Mouse (Mus musculus): Measurements from ENCODE around the gene Mapkbp1. TPM values are rescaled to one million over a fixed set of nuclear protein-coding genes. Genes with fewer than 3 reads are reported as not detected.

Mapkbp1 gene
- polyA plus RNA-seq, 1 experiment = 5.4 TPM

GRCm38 (mm10) chr2:119992349-119992748 is 19.9 kb downstream of the Mapkbp1 start:
- H3K4me3 ChIP-seq (ENCODE audit: insufficient read depth, poor library complexity, severe bottlenecking) = no peak overlapping the region
- H3K79me2 ChIP-seq (ENCODE audit: control insufficient read depth, insufficient read depth) = no peaks in the 10 kb centered on the region
- H3K27me3 ChIP-seq (ENCODE audit: control insufficient read depth, insufficient read depth, insufficient read length) = no peaks in the 10 kb centered on the region
- H3K36me3 ChIP-seq (ENCODE audit: control insufficient read depth, insufficient read depth) = no peaks in the 10 kb centered on the region
- no peaks in the 10 kb centered on the region for H3K79me3 ChIP-seq (ENCODE audit: low read depth)
- no peak overlapping the region for H3ac ChIP-seq (ENCODE audit: control insufficient read depth, insufficient read length, low read depth)
- TF ChIP-seq MYOD1 (IDR thresholded peaks at IDR 0.05; ENCODE audit: control insufficient read depth, insufficient read length, low read depth) (no peak), MAX (IDR thresholded peaks at IDR 0.05) (no peak), CTCF (IDR thresholded peaks at IDR 0.05; ENCODE audit: control insufficient read depth, insufficient read depth, insufficient read length) (no peak), USF1 (IDR thresholded peaks at IDR 0.05; ENCODE audit: low read depth) (no peak), FOSL1 (IDR thresholded peaks at IDR 0.05; ENCODE audit: insufficient read depth, low read length, poor library complexity, severe bottlenecking) (no peak), CEBPB (IDR thresholded peaks at IDR 0.05; ENCODE audit: low read depth) (no peak), MYOG (IDR thresholded peaks at IDR 0.05; ENCODE audit: control insufficient read depth, extremely low read depth, insufficient read length) (no peak)

- H3K36me3 ChIP-seq (ENCODE audit: control insufficient read depth, insufficient read depth) = no peaks in the 10 kb centered on the region
- no peak overlapping the region for H3K4me3 ChIP-seq (ENCODE audit: insufficient read depth, poor library complexity, severe bottlenecking)
- H3ac ChIP-seq (ENCODE audit: control insufficient read depth, insufficient read length, low read depth) = no peak overlapping the region
- H3K79me3 ChIP-seq (ENCODE audit: low read depth) = no peaks in the 10 kb centered on the region
- H3K27me3 ChIP-seq (ENCODE audit: control insufficient read depth, insufficient read depth, insufficient read length) = no peaks in the 10 kb centered on the region
- H3K79me2 ChIP-seq (ENCODE audit: control insufficient read depth, insufficient read depth) = no peaks in the 10 kb centered on the region
- TF ChIP-seq MAX (IDR thresholded peaks at IDR 0.05) = no peak
- TF ChIP-seq USF1 (IDR thresholded peaks at IDR 0.05; ENCODE audit: low read depth) = no peak
- TF ChIP-seq MYOG (IDR thresholded peaks at IDR 0.05; ENCODE audit: control insufficient read depth, extremely low read depth, insufficient read length) = no peak
- no peak for TF ChIP-seq CEBPB (IDR thresholded peaks at IDR 0.05; ENCODE audit: low read depth)
- TF ChIP-seq FOSL1 (IDR thresholded peaks at IDR 0.05; ENCODE audit: insufficient read depth, low read length, poor library complexity, severe bottlenecking) = no peak
Measured at GRCm38 (mm10) chr2:119993515-119993914, 21.0 kb downstream of the Mapkbp1 start.

DNA sequence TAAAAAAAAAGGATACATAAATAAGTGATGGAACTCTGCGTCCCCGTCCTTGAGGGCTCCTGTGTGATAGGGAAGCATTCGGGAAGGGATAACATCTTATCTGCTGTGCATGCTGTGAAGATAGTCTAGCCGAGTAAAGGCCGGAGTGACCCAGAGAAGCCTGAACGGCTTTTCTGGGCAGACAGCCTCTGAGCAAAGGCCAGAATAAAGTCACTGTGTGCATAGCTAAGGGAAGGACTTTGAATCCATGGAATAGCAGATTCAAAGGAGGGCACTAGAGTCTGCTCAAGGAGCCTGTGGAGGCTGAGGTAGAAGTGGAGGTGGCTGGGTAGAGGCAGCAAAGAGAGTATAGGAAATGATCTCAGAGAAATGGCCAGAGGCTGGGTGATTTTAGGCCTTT is 22.3 kb downstream of the Mapkbp1 start:
- H3K27me3 ChIP-seq (ENCODE audit: control insufficient read depth, insufficient read depth, insufficient read length) = no peaks in the 10 kb centered on the region
- no peaks in the 10 kb centered on the region for H3K79me3 ChIP-seq (ENCODE audit: low read depth)
- H3ac ChIP-seq (ENCODE audit: control insufficient read depth, insufficient read length, low read depth) = no peak overlapping the region
- H3K36me3 ChIP-seq (ENCODE audit: control insufficient read depth, insufficient read depth) = no peaks in the 10 kb centered on the region
- no peaks in the 10 kb centered on the region for H3K79me2 ChIP-seq (ENCODE audit: control insufficient read depth, insufficient read depth)
- no peak overlapping the region for H3K4me3 ChIP-seq (ENCODE audit: insufficient read depth, poor library complexity, severe bottlenecking)
- TF ChIP-seq USF1 (IDR thresholded peaks at IDR 0.05; ENCODE audit: low read depth) (no peak), CEBPB (IDR thresholded peaks at IDR 0.05; ENCODE audit: low read depth) (no peak), CTCF (IDR thresholded peaks at IDR 0.05; ENCODE audit: control insufficient read depth, insufficient read depth, insufficient read length) (no peak), MYOD1 (IDR thresholded peaks at IDR 0.05; ENCODE audit: control insufficient read depth, insufficient read length, low read depth) (no peak), FOSL1 (IDR thresholded peaks at IDR 0.05; ENCODE audit: insufficient read depth, low read length, poor library complexity, severe bottlenecking) (no peak), MYOG (IDR thresholded peaks at IDR 0.05; ENCODE audit: control insufficient read depth, extremely low read depth, insufficient read length) (no peak), MAX (IDR thresholded peaks at IDR 0.05) (no peak)

- TF ChIP-seq CEBPB (IDR thresholded peaks at IDR 0.05; ENCODE audit: low read depth) (no peak), MYOD1 (IDR thresholded peaks at IDR 0.05; ENCODE audit: control insufficient read depth, insufficient read length, low read depth) (no peak), MAX (IDR thresholded peaks at IDR 0.05) (no peak)
- Histone ChIP-seq H3K79me3 (ENCODE audit: low read depth) (no peaks in the 10 kb centered on the region), H3K36me3 (ENCODE audit: control insufficient read depth, insufficient read depth) (no peaks in the 10 kb centered on the region), H3K79me2 (ENCODE audit: control insufficient read depth, insufficient read depth) (no peaks in the 10 kb centered on the region), H3ac (ENCODE audit: control insufficient read depth, insufficient read length, low read depth) (no peak overlapping the region), H3K27me3 (ENCODE audit: control insufficient read depth, insufficient read depth, insufficient read length) (no peaks in the 10 kb centered on the region), H3K4me3 (ENCODE audit: insufficient read depth, poor library complexity, severe bottlenecking) (no peak overlapping the region)
Measured at GRCm38 (mm10) chr2:119995391-119996281, 23.1 kb downstream of the Mapkbp1 start.

GRCm38 (mm10) chr2:119997354-119997753 is 24.9 kb downstream of the Mapkbp1 start:
- TF ChIP-seq MYOG (IDR thresholded peaks at IDR 0.05; ENCODE audit: control insufficient read depth, extremely low read depth, insufficient read length) = no peak
- no peak for TF ChIP-seq CTCF (IDR thresholded peaks at IDR 0.05; ENCODE audit: control insufficient read depth, insufficient read depth, insufficient read length)
- TF ChIP-seq MAX (IDR thresholded peaks at IDR 0.05) = no peak
- TF ChIP-seq CEBPB (IDR thresholded peaks at IDR 0.05; ENCODE audit: low read depth) = no peak
- no peak for TF ChIP-seq MYOD1 (IDR thresholded peaks at IDR 0.05; ENCODE audit: control insufficient read depth, insufficient read length, low read depth)
- TF ChIP-seq USF1 (IDR thresholded peaks at IDR 0.05; ENCODE audit: low read depth) = no peak
- no peak for TF ChIP-seq FOSL1 (IDR thresholded peaks at IDR 0.05; ENCODE audit: insufficient read depth, low read length, poor library complexity, severe bottlenecking)
- no peaks in the 10 kb centered on the region for H3K36me3 ChIP-seq (ENCODE audit: control insufficient read depth, insufficient read depth)
- no peak overlapping the region for H3K4me3 ChIP-seq (ENCODE audit: insufficient read depth, poor library complexity, severe bottlenecking)
- no peaks in the 10 kb centered on the region for H3K27me3 ChIP-seq (ENCODE audit: control insufficient read depth, insufficient read depth, insufficient read length)
- H3K79me3 ChIP-seq (ENCODE audit: low read depth) = no peaks in the 10 kb centered on the region
- no peak overlapping the region for H3ac ChIP-seq (ENCODE audit: control insufficient read depth, insufficient read length, low read depth)
- H3K79me2 ChIP-seq (ENCODE audit: control insufficient read depth, insufficient read depth) = no peaks in the 10 kb centered on the region

DNA sequence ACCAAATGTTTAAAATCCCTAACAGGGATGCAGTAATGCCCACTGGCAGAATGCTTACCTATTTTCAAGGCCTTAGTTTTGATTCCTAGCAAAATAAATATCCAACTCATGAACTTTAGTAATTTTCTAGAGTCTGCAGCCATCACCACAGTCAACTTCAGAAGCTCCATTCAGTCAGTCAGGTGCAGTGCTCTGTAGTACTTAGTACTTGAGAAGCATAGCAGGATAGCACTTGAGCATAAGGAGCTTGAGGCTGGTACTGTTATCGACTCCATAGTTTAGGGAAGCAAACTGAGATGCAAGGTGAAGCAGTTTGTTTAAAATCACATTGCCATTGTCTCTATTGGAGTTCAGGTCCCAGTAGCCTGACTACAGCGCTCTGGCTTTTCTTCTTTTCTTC is 27.2 kb downstream of the Mapkbp1 start:
- H3K27me3 ChIP-seq (ENCODE audit: control insufficient read depth, insufficient read depth, insufficient read length) = no peaks in the 10 kb centered on the region
- H3ac ChIP-seq (ENCODE audit: control insufficient read depth, insufficient read length, low read depth) = no peak overlapping the region
- TF ChIP-seq MAX (IDR thresholded peaks at IDR 0.05) = no peak
- TF ChIP-seq USF1 (IDR thresholded peaks at IDR 0.05; ENCODE audit: low read depth) = no peak
- no peak for TF ChIP-seq CEBPB (IDR thresholded peaks at IDR 0.05; ENCODE audit: low read depth)
- TF ChIP-seq FOSL1 (IDR thresholded peaks at IDR 0.05; ENCODE audit: insufficient read depth, low read length, poor library complexity, severe bottlenecking) = no peak
- no peak for TF ChIP-seq CTCF (IDR thresholded peaks at IDR 0.05; ENCODE audit: control insufficient read depth, insufficient read depth, insufficient read length)
- H3K36me3 ChIP-seq (ENCODE audit: control insufficient read depth, insufficient read depth) = no peaks in the 10 kb centered on the region
- no peak overlapping the region for H3K4me3 ChIP-seq (ENCODE audit: insufficient read depth, poor library complexity, severe bottlenecking)
- H3K79me2 ChIP-seq (ENCODE audit: control insufficient read depth, insufficient read depth) = no peaks in the 10 kb centered on the region
- H3K79me3 ChIP-seq (ENCODE audit: low read depth) = no peaks in the 10 kb centered on the region

Measured in C2C12 (cell line).